Mouse (Mus musculus): ENCODE measurements around the gene Gm21905. TPM values are rescaled to one million over a fixed set of nuclear protein-coding genes. Genes with fewer than 3 reads are reported as not detected.

Gm21905 gene
- not detected in 2 replicates for polyA plus RNA-seq (2015; fragmentation: Nextera tagmentation; extraction: Ambion mirVana)

DNA sequence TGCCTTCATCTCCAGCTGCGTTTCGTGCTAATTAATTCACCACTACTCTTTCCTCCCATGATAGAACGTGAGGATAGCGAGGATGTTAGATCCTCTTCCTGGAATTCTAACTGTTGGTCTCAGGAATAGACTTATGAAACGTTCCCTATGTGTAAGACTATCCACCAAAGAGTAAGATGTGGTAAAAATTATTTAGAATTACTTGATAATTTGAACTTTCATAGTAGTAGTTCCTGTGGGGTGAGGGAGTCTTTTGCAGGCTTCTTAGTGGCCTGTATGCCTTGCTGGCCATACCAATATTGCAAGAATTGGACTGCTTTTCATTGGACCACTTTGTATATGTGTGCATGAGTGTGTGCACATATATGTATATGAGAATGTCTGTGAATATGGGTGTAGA is at the start of gene Gm21905:
Gm21905 (minus strand) TSS at position 101 of the 400 bp plus-strand sequence.
- H3K9ac ChIP-seq (ENCODE audit: low read depth, low read length), result no peak within 1 kb of the TSS
- H3K36me3 ChIP-seq (ENCODE audit: insufficient read depth, low read length), result no peaks in the 10 kb centered on the region
- ATAC-seq (replicated peaks; ENCODE audit: low FRiP score, low read depth), result no peak
- H3K4me3 ChIP-seq (replicated peaks; ENCODE audit: low read depth, low read length), result no peak within 1 kb of the TSS
- H3K27me3 ChIP-seq (ENCODE audit: insufficient read depth, low read length), result no peaks in the 10 kb centered on the region
- no peak within 1 kb of the TSS for H3K4me2 ChIP-seq (ENCODE audit: low read length)
- H3K27ac ChIP-seq, result no peak within 1 kb of the TSS
- no peaks in the 10 kb centered on the region for H3K9me3 ChIP-seq (replicated peaks; ENCODE audit: low read length)
- no peaks in the 10 kb centered on the region for H3K4me1 ChIP-seq (replicated peaks; ENCODE audit: insufficient read depth, low read length)
- no peak for TF ChIP-seq CTCF (IDR thresholded peaks at IDR 0.05; ENCODE audit: low read depth)
- no peak for DNase-seq (ENCODE audit: low spot score)
- WGBS, result 82% methylated on average over 5 of the region's 5 CpGs

DNA sequence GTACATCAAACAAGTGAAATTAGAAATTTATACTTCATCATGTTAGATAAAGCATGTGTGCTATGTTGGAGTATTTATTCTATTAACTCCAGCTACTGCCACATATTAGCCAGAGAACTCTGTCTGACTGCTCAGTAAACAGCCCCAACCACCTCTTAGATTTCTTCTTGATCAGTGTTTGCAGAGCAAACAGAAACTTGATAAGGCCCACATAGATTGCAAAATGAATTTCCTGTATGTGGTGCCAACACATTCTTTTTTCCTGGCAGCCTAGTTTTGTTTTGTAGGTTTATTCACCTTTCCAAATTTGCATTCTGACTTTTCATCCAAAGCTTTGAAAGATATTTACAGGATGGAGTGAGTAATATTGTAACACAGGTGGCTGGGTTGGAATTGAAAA is 44.2 kb upstream of the Gm21905 start:
- Histone ChIP-seq H3K27me3 (ENCODE audit: insufficient read depth, low read length) (no peaks in the 10 kb centered on the region), H3K36me3 (ENCODE audit: insufficient read depth, low read length) (no peaks in the 10 kb centered on the region), H3K9me3 (replicated peaks; ENCODE audit: low read length) (no peaks in the 10 kb centered on the region), H3K9ac (ENCODE audit: low read depth, low read length) (no peak overlapping the region), H3K27ac (no peak overlapping the region), H3K4me2 (ENCODE audit: low read length) (no peak overlapping the region), H3K4me1 (replicated peaks; ENCODE audit: insufficient read depth, low read length) (no peaks in the 10 kb centered on the region), H3K4me3 (replicated peaks; ENCODE audit: low read depth, low read length) (no peak overlapping the region)
- ATAC-seq (replicated peaks; ENCODE audit: low FRiP score, low read depth) (no peak), DNase-seq (ENCODE audit: low spot score) (peak; percentile 23)
- TF ChIP-seq CTCF (IDR thresholded peaks at IDR 0.05; ENCODE audit: low read depth), result no peak

DNA sequence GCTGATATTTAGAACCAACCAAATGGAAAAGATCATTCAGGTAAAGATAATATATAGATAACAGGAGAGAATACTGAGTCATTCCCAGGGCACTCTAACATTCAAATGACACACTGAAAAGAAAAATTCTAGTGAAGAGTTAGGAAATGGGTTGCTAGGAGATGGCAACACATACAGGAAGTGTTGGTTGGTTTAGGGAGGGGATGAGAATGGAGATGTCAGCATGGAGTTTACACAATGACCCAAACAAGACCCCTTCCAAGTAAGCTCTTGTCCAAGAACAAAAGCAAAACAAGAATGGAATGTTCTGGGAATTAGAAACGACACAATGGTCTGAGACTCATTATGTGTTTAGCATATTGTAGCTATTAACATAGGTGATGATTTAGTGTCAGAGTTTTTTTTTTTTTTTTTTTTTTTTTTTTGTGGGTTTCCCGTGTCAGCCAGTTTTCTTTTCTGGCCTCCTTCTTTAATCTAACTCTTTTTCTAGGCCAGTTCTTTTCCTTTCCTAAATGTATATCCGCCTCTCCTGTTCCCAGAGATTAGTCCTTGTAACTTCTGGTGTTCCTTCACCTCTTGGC is 35.8 kb upstream of the Gm21905 start:
- ATAC-seq (replicated peaks; ENCODE audit: low FRiP score, low read depth), result no peak
- DNase-seq (ENCODE audit: low spot score), result no peak
- no peak for TF ChIP-seq CTCF (IDR thresholded peaks at IDR 0.05; ENCODE audit: low read depth)

DNA sequence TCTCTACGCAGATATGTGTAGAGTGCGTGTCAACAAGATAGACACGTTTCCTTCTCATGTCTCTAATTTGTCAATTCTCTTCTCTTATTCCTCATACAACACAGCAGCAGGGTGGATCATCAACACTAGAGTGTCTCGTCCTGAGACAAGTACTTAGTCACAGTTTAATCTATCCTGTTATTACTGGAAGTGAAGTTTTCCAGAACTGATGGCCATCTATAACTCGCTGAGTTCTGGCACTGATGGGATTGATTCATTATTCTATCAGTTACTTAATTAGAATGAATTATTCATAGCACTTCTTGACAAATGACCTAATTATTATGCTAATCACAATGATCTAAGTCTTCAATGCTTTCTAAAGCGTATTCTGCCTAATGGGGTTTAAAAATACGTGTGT is 23.3 kb upstream of the Gm21905 start:
- no peak overlapping the region for H3K27ac ChIP-seq
- no peak overlapping the region for H3K4me2 ChIP-seq (ENCODE audit: low read length)
- H3K27me3 ChIP-seq (ENCODE audit: insufficient read depth, low read length), result no peaks in the 10 kb centered on the region
- DNase-seq (ENCODE audit: low spot score), result no peak
- H3K4me1 ChIP-seq (replicated peaks; ENCODE audit: insufficient read depth, low read length), result no peaks in the 10 kb centered on the region
- no peak overlapping the region for H3K4me3 ChIP-seq (replicated peaks; ENCODE audit: low read depth, low read length)
- no peak for ATAC-seq (replicated peaks; ENCODE audit: low FRiP score, low read depth)
- WGBS, result 81% methylated on average over 7 of the region's 7 CpGs
- no peaks in the 10 kb centered on the region for H3K36me3 ChIP-seq (ENCODE audit: insufficient read depth, low read length)
- H3K9ac ChIP-seq (ENCODE audit: low read depth, low read length), result no peak overlapping the region
- no peak for TF ChIP-seq CTCF (IDR thresholded peaks at IDR 0.05; ENCODE audit: low read depth)
- H3K9me3 ChIP-seq (replicated peaks; ENCODE audit: low read length), result no peaks in the 10 kb centered on the region

More for the DNA sequence above, 35.8 kb upstream of the Gm21905 start:
- no peaks in the 10 kb centered on the region for H3K27me3 ChIP-seq (ENCODE audit: insufficient read depth, low read length)
- H3K4me1 ChIP-seq (replicated peaks; ENCODE audit: insufficient read depth, low read length), result no peaks in the 10 kb centered on the region
- H3K4me3 ChIP-seq (replicated peaks; ENCODE audit: low read depth, low read length), result no peak overlapping the region
- no peak overlapping the region for H3K9ac ChIP-seq (ENCODE audit: low read depth, low read length)
- 54% methylated on average over 3 of the region's 3 CpGs for WGBS
- H3K27ac ChIP-seq, result no peak overlapping the region
- no peaks in the 10 kb centered on the region for H3K9me3 ChIP-seq (replicated peaks; ENCODE audit: low read length)
- no peak overlapping the region for H3K4me2 ChIP-seq (ENCODE audit: low read length)
- H3K36me3 ChIP-seq (ENCODE audit: insufficient read depth, low read length), result no peaks in the 10 kb centered on the region

DNA sequence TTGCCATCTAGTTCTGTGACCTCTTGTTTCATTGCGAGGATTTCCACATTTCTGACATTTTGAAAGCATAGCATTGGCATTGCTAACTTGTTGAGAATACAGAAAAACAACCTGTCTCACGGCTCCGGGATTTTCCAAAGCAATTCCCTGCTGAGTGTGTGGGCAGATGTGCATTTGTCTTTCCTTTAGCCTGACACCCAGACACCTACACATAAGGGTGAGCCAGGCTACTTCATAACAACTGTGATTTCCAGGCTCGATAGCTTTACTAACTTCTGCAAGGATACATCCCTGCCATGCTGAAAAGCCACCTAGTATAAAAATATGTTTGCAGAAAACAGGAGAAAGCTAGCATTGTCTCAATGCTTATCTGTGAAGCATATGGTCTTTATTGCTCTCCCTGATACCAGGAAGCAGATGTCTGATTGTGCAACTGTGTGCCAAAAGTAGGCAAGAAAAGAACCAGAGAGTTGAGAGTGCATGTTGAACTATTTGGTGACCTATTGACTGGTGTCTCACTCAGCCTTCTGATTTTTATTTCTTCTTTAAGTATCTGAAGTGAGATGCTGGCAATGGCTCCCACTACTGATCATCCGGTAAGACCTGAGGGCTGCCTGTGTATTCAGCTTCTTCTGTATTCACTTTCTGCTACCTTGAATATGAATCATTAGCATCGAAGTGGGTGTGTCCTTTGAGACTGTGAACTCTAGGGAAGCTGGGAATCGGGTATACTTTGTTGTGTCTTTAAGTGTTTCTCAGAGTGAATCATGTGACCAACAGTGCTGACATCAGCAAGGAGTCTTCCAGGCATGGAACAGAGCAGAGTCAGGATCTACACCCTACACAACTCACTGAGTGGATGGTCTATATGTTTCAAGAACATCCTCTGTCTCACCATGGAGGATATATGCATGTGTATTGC is 15.7 kb upstream of the Gm21905 start:
- Histone ChIP-seq H3K9me3 (replicated peaks; ENCODE audit: low read length) (no peaks in the 10 kb centered on the region), H3K9ac (ENCODE audit: low read depth, low read length) (no peak overlapping the region), H3K4me2 (ENCODE audit: low read length) (no peak overlapping the region), H3K4me1 (replicated peaks; ENCODE audit: insufficient read depth, low read length) (no peaks in the 10 kb centered on the region), H3K27ac (no peak overlapping the region), H3K4me3 (replicated peaks; ENCODE audit: low read depth, low read length) (no peak overlapping the region), H3K36me3 (ENCODE audit: insufficient read depth, low read length) (no peaks in the 10 kb centered on the region), H3K27me3 (ENCODE audit: insufficient read depth, low read length) (no peaks in the 10 kb centered on the region)
- no peak for ATAC-seq (replicated peaks; ENCODE audit: low FRiP score, low read depth)
- TF ChIP-seq CTCF (IDR thresholded peaks at IDR 0.05; ENCODE audit: low read depth), result no peak
- no peak for DNase-seq (ENCODE audit: low spot score)
- 76% methylated on average over 7 of the region's 7 CpGs for WGBS

DNA sequence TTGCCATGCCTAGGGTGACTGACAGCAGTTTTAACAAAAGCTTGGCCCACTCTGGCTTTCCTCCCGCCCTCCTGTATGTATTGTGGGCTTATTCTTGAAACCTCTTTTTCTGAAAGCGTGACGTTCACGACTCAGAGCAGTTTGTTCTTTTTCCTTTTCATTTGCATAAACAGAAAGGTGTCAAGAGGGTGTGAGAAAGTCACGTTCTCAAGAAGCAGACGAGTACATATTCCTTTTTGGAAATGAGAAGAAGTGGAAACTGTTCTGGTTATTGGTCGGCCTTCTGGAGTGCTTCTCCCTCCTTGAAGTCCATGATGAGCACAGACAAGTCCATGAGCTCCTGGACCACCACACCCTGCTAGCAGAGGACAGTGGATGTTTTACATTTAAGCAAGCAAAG is 9.3 kb upstream of the Gm21905 start:
- H3K4me3 ChIP-seq (replicated peaks; ENCODE audit: low read depth, low read length), result no peak overlapping the region
- ATAC-seq (replicated peaks; ENCODE audit: low FRiP score, low read depth) (no peak), DNase-seq (ENCODE audit: low spot score) (no peak)
- no peak overlapping the region for H3K9ac ChIP-seq (ENCODE audit: low read depth, low read length)
- no peaks in the 10 kb centered on the region for H3K27me3 ChIP-seq (ENCODE audit: insufficient read depth, low read length)
- H3K36me3 ChIP-seq (ENCODE audit: insufficient read depth, low read length), result no peaks in the 10 kb centered on the region
- no peak overlapping the region for H3K4me2 ChIP-seq (ENCODE audit: low read length)
- H3K4me1 ChIP-seq (replicated peaks; ENCODE audit: insufficient read depth, low read length), result no peaks in the 10 kb centered on the region
- TF ChIP-seq CTCF (IDR thresholded peaks at IDR 0.05; ENCODE audit: low read depth), result no peak
- H3K27ac ChIP-seq, result no peak overlapping the region
- H3K9me3 ChIP-seq (replicated peaks; ENCODE audit: low read length), result no peaks in the 10 kb centered on the region
- WGBS, result 77% methylated on average over 7 of the region's 7 CpGs
